Mouse (Mus musculus) WW6 (cell line): Measurements from ENCODE around the gene Pcnx3.

ENCODE experiments used
- DNase-seq: peaks from one replicate; pipeline ENCODE4 v3.0.0-alpha.2; 2013; ENCODE audit warnings: low read depth, low spot score

Pcnx3 gene

DNA sequence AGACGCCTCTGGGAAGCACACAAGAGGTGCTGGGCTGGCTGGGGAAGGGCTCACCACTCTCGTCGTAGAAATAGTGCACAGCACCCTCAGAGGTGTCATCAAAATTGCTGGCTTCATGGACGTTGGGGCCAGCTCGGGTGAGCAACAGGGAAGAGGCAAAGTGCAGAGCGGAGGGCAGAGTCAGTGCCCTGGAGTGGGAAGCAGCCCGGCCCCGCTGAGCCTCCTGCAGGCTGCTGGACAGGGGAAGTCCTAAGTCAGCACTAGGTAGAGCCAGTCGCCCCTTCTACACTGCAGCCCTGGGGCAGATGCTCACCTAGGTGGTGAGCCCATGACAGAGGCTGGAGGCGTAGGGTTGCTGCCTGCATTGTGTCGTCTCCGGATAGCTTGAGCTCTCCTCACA is 4.5 kb downstream of the Pcnx3 start:
- DNase-seq = no peak

DNA sequence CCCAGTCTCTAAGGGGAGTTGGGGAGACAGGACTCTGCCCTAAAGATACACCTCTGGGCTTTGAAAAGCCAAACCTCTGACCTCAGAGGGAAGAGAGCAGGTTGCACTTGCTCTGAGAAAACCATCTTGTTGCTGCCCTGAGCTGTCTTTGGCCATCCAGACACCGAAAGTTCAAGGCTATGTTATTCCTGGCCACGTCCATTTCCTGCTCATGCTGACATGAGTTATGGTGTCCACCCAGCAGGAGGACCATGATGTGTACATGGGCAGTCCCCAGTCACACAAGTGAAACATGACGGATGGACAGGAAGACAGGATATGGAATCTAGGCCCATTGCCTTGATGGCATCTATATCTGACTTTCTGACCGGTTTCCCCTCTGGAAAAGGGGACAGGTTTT is 8.3 kb downstream of the Pcnx3 start:
- DNase-seq = no peak

DNA sequence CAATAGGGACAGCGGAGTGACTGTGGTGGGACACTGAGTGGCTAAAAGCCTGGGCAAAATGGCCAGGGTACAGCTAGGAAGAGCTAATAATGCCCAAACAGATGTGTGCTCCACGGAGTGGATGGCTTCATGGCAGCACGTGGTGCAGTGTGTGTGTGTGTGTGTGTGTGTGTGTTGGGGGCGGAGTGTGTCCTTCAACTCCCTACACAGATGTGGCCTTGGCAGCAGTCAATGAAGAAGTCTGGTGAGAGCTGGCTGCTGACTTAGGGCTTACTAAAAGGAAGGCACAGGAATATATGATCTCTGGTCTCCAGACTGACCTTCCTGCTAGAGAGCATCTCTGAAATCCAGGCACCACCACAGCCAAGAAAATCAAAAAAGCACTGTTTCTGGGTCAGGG is 20.3 kb downstream of the Pcnx3 start:
- no peak for DNase-seq

DNA sequence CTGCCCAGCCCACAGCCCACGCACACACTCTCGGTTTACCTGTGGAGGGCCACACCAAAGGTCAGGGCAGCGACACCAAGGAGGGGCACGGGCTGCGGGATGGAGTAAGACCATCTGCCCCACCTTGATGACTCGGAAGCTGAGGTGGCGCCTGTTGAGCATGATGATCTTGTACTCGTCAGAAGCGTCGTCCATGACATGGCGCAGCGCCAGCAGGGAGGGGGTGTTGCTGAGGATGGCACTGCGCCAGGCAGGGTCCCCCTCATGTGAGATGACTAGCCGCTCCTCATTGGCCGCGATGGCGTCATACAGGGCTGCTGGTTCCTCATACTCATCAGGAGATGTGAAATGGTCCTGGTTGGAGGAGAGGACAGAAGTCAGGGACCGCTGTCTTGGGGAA is 22.3 kb downstream of the Pcnx3 start:
- DNase-seq = no peak

DNA sequence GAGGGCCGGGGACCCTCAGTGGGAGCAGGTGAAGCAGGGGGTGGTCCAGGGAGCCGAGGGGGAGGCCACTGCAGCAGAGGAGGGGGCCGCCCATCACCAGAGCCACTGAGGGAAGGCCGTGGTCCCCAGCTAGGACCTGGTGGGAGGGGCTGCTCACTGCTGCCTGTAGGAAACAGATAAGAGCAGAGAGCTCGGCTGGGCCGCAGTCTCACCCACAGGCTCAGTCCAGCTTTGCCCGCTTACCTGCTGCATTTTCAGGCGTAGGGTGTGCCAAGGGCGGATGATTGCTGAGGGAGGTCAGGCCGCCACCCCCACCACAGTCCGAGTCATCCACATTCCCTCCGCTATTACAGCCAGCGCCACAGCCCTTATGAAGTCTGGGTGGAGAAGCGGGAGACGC is 23.2 kb downstream of the Pcnx3 start:
- no peak for DNase-seq

DNA sequence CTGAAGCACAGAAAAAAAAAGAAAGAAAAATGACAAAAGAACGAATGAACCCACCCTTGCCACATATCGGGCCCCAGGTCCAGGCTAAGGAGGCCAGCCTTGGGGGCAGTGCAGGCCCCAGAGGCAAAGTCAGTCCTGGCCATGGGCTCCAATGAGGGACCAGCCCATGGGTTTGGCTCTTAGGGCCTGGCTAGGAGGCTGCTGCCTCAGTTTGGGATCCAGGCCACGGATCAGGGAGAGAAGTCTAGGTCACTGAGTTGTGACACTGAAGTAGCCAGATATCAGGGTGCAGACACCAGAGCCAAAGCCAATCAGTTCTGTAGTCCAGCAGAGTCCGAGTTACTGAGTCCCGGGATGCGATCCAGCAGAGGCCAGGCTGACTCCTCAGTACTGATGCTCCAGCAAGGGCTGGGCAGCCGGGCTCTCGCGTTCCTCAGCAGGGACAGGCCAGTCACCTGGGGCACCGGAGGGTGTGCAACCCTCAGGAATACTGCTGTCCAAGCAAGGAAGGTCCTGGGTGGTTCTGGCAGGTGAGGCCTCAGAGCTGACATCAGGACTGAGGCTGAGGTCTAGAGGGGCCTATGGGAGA is 23.9 kb downstream of the Pcnx3 start:
- no peak for DNase-seq

DNA sequence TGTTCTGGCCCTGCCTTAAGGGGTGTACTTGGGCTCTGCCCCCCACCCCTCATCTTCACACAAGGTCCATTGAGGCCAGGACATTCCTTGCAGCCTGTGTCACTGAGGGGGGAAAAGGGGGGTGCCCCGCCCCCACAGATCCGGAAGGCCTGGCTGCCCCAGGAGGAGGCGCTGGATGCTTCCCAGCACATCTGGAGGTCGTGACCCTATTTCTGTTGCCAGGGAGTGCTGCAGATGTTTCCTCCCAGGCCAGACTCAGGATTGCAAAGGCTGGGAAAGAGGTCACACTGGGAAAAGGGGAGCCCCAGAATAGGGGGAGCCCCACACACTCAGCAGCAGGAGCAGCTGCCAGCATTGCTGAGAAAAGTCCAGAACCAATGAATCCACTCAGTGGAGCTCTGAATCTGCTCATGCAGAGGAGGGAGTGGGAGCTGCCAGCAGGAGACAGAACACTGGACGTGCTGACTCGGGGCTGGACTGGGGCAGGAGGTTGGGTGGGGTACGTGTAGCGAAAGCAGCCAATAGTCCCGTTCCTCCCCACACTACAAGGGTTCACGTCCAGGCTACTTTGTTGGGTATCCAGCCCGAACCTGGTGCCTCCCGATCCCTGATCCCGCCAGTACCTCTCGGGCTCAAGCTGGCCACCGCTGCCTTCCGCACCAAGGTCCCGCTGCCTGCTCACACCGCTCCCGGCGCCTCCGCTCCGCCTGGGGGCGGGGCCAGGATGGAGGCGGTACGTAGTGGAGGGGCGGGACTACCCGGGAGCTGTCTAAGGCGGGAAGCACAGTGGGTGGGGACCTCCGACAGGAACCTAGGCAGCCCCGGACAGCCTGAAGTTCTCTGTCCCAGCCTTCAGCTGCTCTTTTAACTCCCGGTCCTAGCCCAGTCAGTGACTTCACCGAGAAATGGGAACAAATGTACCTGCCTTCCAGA is 25.5 kb downstream of the Pcnx3 start, which contains the start of gene Sipa1:
Gene Sipa1, minus strand, starts transcription at position 727 of the 933 bp plus-strand sequence.
- DNase-seq = peak; percentile 62

DNA sequence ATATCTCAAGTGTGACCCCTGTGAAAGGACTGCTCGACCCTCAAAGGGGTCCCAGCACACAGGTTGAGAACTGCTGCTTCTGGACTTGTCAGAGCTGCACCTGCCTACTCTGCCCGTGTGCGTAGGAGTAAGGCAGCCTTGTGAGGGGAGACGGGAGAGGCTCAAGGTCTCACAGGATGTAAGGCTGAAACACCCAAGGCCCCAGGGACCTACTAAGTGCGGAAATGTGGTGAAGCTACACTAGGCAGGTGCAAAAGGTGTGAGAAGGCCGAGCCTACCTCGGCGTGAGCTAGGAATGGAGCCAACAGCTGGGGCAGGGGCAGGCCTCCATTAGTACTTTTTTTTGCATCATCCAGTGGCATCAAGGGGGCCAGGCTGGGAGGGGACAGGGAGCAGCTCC is 26.4 kb downstream of the Pcnx3 start:
- DNase-seq = no peak

DNA sequence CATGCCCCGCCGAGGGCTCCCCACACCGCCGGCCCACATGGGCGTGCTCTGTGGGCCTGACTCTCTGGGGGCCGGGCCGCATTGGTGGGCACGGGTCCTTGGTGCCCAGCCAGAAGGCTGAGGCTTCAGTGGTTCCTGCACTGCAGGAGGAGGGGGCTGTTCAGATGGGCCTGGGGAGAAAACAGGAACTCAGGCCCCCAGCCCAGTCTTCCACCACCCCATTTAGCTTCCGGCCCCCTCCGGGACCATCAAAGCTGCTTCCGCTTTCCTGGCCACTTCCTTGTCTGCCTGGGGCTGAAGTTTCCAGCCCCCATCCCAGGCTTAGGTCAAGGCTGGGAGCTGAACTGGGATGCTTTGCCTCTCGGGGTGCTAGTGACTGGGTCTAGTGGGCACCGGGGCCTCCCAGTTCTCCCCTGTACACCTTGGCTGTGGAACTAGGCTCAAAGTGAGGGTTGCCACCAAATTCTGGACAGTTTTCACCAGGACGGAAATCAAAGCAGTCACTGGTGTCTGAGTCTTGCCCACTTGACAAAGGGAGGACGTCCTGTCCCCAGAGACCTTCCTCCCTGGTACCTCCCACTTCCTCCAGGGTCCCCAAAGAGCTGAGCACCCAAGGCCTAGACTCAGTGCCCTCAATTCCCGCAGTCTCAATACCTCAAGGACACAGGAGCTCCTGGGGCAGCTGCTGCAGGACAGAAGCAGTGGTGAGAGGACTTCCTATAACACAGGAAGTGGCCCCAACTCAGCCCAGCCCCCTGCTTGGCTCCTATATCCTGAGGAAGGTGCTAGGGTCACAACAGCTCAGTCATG is 27.6 kb downstream of the Pcnx3 start:
- DNase-seq = no peak

DNA sequence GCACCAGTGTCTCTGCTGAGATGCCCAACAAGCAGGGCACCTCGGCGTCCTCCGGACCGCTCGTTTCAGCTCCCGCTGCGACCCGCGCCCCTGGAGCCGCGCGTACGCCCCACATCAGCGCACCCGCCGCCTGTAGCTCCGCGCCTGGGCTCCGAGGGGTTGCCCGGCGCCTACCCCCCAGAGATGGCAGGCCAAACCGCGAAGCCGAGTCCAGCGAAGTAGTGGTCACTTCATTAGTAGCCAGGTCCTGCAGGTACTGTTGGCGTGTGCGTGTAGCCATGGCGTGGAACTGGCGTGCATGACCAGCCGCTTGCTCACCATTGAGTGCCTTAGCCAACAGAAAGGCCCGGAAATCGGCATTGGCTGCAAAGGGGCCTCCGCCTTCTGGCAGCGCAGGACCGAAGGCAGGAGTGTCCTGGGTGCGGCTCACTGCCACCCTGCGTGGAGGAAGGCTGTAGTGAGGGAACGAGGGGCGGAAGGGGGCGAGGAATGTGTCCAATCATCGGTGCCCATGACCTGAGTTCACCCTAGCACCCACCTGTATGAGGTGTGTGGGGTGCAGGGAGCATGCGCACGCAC is 33.9 kb downstream of the Pcnx3 start:
- no peak for DNase-seq

DNA sequence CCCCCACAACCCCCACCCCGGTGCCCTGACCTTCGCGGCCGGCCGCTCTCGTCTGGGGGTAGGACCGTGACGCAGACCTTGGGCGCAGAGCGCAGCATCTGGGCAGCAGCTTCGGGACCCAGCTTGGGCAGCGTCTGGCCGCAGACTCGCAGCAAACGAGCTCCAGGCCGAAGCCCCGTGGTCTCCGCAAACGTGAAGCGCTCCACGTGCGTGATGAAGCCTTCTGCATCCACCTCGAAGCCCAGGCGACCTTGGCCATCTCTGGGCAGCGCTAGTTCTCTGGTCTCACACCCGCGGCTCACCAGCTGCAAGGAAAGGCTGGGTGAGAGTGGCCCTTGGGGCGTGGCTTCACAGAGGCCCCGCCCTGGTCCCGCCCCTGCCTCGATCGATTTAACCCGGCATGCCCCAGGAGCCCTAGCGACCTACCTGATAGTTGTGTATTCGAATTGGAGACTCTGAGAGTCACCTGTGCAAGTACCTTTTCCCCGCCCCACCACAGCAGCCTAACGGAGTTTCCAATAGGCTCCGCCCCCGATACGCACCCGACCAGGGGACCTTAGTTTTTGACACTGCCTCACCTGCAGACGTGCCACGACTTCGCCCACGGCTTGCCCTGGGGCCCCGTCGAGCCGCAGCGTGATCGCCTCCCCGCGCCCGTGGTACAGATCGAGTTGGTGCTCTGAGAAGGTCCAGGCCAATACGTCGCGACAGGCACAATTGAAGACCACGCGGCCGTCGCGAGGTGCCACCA is 34.6 kb downstream of the Pcnx3 start:
- DNase-seq = peak; percentile 69

DNA sequence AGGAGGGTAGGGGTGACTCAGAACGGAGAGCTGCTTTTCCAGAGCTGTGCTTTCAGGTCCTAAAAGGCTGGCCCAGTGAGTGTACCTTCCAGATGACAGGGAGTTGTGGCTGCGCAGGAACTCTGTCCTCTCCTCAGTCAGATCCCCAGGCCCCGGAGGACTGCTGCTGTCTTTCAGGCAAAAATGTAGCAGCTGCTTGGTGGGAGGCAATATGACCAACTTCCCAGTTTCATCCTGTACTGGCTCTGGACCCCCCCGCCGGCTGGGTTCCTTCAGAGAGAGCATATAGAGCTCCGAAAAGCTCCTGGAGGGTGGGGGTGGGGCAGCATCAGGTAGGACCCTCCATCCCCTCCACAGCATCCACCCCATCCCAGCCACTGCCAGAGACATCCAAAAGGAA is 36.1 kb downstream of the Pcnx3 start:
- DNase-seq = no peak

DNA sequence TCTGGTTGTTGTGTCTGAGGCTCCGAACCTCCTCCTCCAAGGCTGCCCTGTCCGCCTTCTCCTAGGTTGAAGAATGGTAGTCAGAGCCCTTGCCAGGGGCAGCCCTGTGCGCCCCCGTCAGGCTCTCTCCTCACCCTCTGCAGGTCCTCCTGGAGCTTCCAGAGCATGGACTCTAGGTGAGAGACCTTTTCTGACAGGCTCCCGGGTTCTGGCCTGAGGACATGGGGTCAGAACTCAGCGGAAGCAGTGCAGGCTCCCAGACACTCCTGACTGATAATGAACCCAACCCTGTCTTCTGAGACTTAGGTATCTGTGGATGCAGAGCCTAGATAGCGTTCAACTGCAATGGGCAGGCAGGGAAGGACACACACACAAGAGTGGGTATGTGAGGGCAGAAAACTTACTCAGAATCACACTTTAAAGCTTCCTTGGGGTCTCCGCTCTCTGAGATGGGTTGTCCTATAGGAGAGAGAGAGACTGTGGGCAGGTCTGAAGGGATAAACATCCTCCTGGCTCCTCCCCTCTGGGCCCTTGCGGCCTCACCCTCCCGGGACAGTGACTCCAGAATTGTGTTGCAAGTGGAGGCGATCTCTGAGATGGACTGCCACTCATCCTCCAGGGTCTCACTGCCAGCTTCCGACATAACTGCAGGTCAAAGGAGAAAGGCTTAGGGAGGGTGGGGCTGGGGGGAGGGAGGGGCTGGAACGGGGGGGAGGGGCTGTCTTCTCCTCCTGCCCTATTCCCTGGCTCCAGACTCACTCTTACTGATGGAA is 37.0 kb downstream of the Pcnx3 start:
- DNase-seq = no peak

DNA sequence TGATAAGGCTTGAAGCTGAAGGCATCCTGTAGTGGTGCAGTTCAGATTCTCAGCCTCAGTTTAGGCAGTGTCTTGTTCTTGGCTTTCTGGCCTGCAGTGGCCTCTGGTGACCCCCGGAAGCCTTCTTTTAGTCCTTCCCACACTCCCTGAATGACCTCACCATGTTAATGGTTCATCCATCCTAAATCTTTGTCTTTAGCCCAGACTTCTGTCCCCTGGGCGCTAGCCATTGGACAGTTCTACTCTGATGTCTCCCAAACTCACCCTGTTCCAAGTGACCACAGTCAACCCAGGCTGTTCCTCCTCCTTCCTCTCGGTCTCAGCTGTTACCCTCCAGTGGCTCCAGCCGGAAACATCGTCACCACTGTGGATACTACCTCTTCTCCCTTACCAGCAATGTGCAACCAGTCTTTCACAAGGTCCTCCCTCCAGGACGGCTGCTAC is 39.4 kb downstream of the Pcnx3 start:
- DNase-seq = no peak

DNA sequence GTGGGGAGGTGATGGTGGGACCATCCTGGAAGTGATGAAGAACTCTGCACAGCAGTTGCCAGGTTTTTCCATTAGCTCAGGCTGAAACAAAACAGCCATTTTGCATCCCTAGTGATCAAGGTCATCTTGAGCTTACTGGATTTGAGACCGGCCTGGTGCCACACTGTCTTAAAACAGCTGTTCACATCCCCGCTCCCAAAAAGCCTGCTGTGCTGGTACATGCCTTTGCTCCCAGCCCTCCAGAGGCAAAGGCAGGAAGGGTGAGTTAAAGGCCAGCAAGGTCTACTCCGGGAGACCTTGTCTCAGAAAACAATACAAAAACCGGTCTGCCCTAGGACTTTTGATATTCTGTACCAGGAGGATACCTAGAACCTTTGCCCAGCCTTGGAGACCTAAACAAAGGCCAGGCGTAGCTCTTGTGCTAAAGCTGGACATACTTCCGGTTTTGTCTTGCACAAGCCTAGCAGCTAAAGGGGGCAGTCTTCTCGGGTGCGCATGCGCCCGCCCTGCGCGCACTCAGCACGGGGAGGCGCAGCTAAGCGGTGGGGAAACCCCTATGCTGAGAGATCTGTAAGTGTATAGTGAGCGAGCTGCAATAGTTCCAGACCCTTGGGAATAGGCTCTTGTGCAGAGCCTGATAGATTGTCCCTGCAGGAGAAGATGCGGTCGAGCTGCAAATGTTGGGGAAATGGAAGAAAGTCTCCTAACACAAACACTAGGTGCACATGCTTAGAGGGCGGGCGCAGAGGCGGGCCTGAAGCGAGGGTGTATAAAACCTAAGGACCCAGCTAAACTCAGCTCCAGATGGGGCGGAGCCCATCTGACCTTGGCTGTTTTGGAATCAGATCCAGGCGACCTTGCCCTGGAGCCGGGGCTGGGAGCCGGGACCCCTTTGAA is 40.1 kb downstream of the Pcnx3 start:
- peak; percentile 61 for DNase-seq

DNA sequence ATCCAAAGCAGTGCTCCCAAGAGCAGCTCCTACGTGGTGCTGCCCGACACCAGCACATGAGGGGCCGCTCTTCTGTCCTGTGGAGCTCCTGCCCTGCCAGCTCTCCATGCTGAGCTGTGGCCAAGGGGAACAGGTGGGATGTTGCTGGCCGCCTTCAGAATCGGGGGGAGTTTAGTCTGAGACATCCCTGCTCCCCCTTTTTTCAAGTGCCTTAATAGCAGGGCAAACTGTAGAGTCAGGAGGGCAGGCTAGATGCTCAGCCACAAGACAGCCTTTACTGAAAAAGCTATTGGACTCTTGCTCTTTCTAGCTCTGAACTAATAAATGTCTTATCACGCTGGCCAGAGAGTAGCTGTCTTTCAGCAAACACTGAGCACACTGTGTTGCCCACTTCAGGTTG is 40.9 kb downstream of the Pcnx3 start:
- no peak for DNase-seq

DNA sequence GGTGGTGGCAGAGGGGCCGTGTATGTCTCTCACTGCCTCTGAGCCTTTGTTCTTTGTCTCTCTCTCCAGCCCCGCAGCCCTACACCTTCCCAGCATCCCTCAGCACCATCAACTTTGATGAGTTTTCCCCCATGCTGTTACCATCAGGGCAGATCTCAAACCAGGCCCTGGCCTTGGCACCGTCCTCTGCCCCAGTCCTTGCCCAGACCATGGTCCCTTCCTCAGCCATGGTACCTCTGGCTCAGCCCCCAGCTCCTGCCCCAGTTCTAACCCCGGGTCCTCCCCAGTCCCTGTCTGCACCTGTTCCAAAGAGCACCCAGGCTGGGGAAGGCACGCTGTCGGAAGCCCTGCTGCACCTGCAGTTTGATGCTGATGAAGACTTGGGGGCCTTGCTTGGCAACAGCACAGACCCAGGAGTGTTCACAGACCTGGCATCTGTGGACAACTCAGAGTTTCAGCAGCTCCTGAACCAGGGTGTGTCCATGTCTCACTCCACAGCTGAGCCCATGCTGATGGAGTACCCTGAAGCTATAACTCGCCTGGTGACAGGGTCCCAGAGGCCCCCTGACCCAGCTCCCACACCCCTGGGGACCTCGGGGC is 41.9 kb downstream of the Pcnx3 start:
- no peak for DNase-seq

DNA sequence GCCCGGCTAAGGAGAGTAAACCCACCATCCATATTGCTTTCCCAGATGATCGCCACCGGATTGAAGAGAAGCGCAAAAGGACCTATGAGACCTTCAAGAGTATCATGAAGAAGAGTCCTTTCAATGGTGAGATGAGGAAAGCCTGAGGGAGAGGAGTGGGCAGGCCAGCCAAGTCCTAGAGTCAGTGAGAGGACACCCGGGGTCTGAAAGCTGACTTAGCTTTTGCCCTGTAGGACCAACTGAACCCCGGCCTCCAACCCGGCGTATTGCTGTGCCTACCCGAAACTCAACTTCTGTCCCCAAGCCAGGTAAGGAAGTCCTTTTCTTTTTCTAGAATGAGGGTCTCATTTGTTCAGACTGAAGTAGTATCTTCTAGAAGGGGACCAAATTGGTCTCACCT is 43.4 kb downstream of the Pcnx3 start:
- no peak for DNase-seq

DNA sequence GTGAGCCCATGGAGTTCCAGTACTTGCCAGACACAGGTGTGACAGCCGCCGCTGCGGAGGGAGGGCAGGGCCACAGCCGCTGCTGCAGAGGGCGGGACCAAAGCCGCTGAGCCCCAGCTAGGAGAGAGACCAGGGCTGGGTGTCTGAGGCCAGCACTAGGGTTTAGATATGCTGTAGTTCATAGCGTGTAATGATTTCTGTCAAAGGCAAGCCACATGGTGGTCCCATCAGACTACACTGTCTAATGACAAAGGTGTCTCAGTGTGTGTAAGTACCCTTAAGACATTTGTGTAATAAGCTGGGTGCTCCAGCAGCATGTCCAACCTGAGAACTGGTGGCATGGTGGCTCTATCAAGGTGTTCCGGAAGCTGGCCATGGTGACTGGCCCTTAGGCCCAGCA is 47.1 kb downstream of the Pcnx3 start:
- DNase-seq = no peak
